Mouse (Mus musculus) cortical plate, adult 2 months (tissue): ENCODE measurements around the gene Zmiz2.

ENCODE experiments used
- CTCF ChIP-seq: fragments of 200-500 bp; IDR thresholded peaks from 2 replicates; pipeline ENCODE4 v1.5.1; 2011; ENCODE audit warnings: mild to moderate bottlenecking, control low read depth, low read length; ENCODE audit not compliant: insufficient read depth; ENCODE audit errors: extremely low read depth
- POLR2A ChIP-seq: fragments of 200-500 bp; IDR thresholded peaks from 2 replicates; pipeline ENCODE4 v1.6.1; 2011; ENCODE audit warnings: mild to moderate bottlenecking, low read length, control low read depth; ENCODE audit not compliant: insufficient read depth; ENCODE audit errors: extremely low read depth

GRCm38 (mm10) chr11:6444077-6444853, 55.4 kb downstream of the Zmiz2 start, which contains the start of gene H2afv:
- TF ChIP-seq POLR2A (no peak), CTCF (no peak)
